28 mouse cellular contexts compared by ENCODE assay signal in the genomic region with DNA sequence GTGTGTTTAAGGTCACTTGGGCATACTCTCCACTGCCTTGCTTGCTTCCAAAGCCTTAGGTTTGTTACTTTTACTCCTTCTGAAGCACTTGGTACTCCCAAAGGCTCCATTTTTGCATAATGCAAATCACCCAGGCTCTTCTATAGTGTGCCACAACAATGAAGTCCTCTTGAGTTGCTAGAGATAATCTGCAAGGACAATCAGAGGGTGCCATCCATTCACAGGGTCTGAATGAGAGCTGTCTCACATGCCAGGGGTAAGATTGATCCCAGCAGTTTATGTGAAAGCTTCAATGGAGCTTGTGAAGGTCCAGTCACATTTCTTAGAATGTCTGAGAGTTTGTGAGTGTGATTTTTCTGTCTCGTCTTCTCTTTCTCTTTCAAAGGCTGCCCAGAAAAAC.
A peak's percentile ranks its signal among the peaks of the same experiment; 100 is the strongest.
DNase-seq lines count a peak whose midpoint lies in the region; ATAC-seq and TF ChIP-seq lines count a peak whose summit lies in the region.
"Had no signal": no experiment of that assay in that cellular context is flagged by ENCODE, and none has a peak within 500 bp of the region (broad histone marks: within the 10 kb centered on the region; RNA-seq: fewer than 3 reads in every experiment).

No protein-coding gene starts in this region.

- TF ChIP-seq POLR2A in brain, embryonic 14.5 days (IDR thresholded peaks at IDR 0.05; ENCODE audit: borderline replicate concordance, extremely low read depth, insufficient read depth, insufficient read length, poor library complexity, severe bottlenecking): no peak

- 29% methylated on average over 1 of the region's 1 CpGs for WGBS in hindbrain, embryonic 11.5 days
- WGBS in hindbrain, embryonic 13.5 days: 24% methylated on average over 1 of the region's 1 CpGs
- WGBS in hindbrain, embryonic 16.5 days: 26% methylated on average over 1 of the region's 1 CpGs

- H3K27ac ChIP-seq in hindbrain, embryonic 11.5 days (ENCODE audit: low read depth, low read length): no peak overlapping the region
- H3K27ac ChIP-seq in hindbrain, embryonic 13.5 days: no peak overlapping the region
- no peak overlapping the region for H3K27ac ChIP-seq in hindbrain, embryonic 16.5 days (ENCODE audit: low read depth, low read length)
- H3K27ac ChIP-seq: embryonic facial prominence, embryonic 13.5 days; gastrocnemius, adult 2 months; heart, embryonic 15.5 days; intestine, embryonic 15.5 days; limb, embryonic 10.5 days; liver, embryonic 15.5 days; lung, embryonic 15.5 days; stomach, embryonic 15.5 days had no signal

- H3K9ac ChIP-seq in hindbrain, embryonic 11.5 days (ENCODE audit: low read depth, low read length): no peak overlapping the region
- no peak overlapping the region for H3K9ac ChIP-seq in hindbrain, embryonic 13.5 days
- no peak overlapping the region for H3K9ac ChIP-seq in hindbrain, embryonic 16.5 days (ENCODE audit: low read depth, low read length)
- H3K9ac ChIP-seq: embryonic facial prominence, embryonic 13.5 days; heart, embryonic 15.5 days; intestine, embryonic 15.5 days; liver, embryonic 15.5 days; lung, embryonic 15.5 days; stomach, embryonic 15.5 days had no signal

- ATAC-seq in hindbrain, embryonic 11.5 days (ENCODE audit: low FRiP score): peak; percentile 82
- no peak for ATAC-seq in hindbrain, embryonic 13.5 days (ENCODE audit: low FRiP score)
- peak; percentile 52; the same call in 1 of the 2 replicates for ATAC-seq in hindbrain, embryonic 16.5 days
- ATAC-seq: activated CD4-positive, CD25-positive, alpha-beta regulatory T cell, adult 4 months; intestine, embryonic 15.5 days had no signal

- no peak for TF ChIP-seq CTCF in brain, embryonic 14.5 days (IDR thresholded peaks at IDR 0.05; ENCODE audit: borderline replicate concordance, extremely low read depth, insufficient read depth, insufficient read length)

- H3K9me3 ChIP-seq in hindbrain, embryonic 11.5 days (ENCODE audit: control insufficient read depth, low read length): no peaks in the 10 kb centered on the region
- no peaks in the 10 kb centered on the region for H3K9me3 ChIP-seq in hindbrain, embryonic 13.5 days
- no peaks in the 10 kb centered on the region for H3K9me3 ChIP-seq in hindbrain, embryonic 16.5 days (ENCODE audit: control insufficient read depth, low read length)
- H3K9me3 ChIP-seq: embryonic facial prominence, embryonic 13.5 days; heart, embryonic 15.5 days; intestine, embryonic 15.5 days; limb, embryonic 10.5 days; liver, embryonic 15.5 days; lung, embryonic 15.5 days; stomach, embryonic 15.5 days had no signal

- H3K4me3 ChIP-seq in hindbrain, embryonic 11.5 days (ENCODE audit: low read depth, low read length): no peak overlapping the region
- H3K4me3 ChIP-seq in hindbrain, embryonic 13.5 days: no peak overlapping the region
- no peak overlapping the region for H3K4me3 ChIP-seq in hindbrain, embryonic 16.5 days (ENCODE audit: low read length)
- H3K4me3 ChIP-seq: embryonic facial prominence, embryonic 13.5 days; erythroblast, embryonic 14.5 days; gastrocnemius, adult 2 months; heart, embryonic 15.5 days; intestine, embryonic 15.5 days; limb, embryonic 10.5 days; liver, embryonic 15.5 days; lung, embryonic 15.5 days; stomach, embryonic 15.5 days had no signal

- no peaks in the 10 kb centered on the region for H3K27me3 ChIP-seq in hindbrain, embryonic 11.5 days (ENCODE audit: control insufficient read depth, insufficient read depth, low read length)
- H3K27me3 ChIP-seq in hindbrain, embryonic 13.5 days: no peaks in the 10 kb centered on the region
- H3K27me3 ChIP-seq in hindbrain, embryonic 16.5 days (replicated peaks; ENCODE audit: control insufficient read depth, insufficient read depth, low read length): no peaks in the 10 kb centered on the region
- H3K27me3 ChIP-seq: embryonic facial prominence, embryonic 13.5 days; heart, embryonic 15.5 days; intestine, embryonic 15.5 days; liver, embryonic 15.5 days; lung, embryonic 15.5 days; stomach, embryonic 15.5 days had no signal

- H3K36me3 ChIP-seq in hindbrain, embryonic 11.5 days (ENCODE audit: control insufficient read depth, insufficient read depth, low read length): no peaks in the 10 kb centered on the region
- H3K36me3 ChIP-seq in hindbrain, embryonic 13.5 days: no peaks in the 10 kb centered on the region
- no peaks in the 10 kb centered on the region for H3K36me3 ChIP-seq in hindbrain, embryonic 16.5 days (ENCODE audit: control insufficient read depth, insufficient read depth, low read length)
- H3K36me3 ChIP-seq: embryonic facial prominence, embryonic 13.5 days; heart, embryonic 15.5 days; intestine, embryonic 15.5 days; limb, embryonic 10.5 days; liver, embryonic 15.5 days; lung, embryonic 15.5 days; stomach, embryonic 15.5 days had no signal

- DNase-seq in embryo, embryonic 10 days (ENCODE audit: low spot score): peak; percentile 13
- DNase-seq in embryo, embryonic 9.5 days (ENCODE audit: extremely low spot score): no peak
- peak; percentile 25 for DNase-seq in hindbrain, embryonic 11.5 days (ENCODE audit: low spot score)
- DNase-seq in brain, embryonic 14.5 days (ENCODE audit: low read depth): peak; percentile 59
- no peak for DNase-seq in layer of hippocampus, postnatal 14 days (ENCODE audit: low spot score in 2 of 2)
- DNase-seq in spleen, postnatal 36 days (ENCODE audit: low spot score in 2 of 2): no peak
- DNase-seq: adrenal gland, postnatal 10 days; cerebellum, adult 9-11 months; gastrocnemius, adult 2 months; heart, postnatal 4 days; kidney, adult 8-10 months; kidney, postnatal 10 days; liver; lung, postnatal 4 days; right cerebral cortex, postnatal 4 days; thymus, adult 18-20 months; thymus, postnatal 36 days had no signal

- H3K4me2 ChIP-seq in hindbrain, embryonic 11.5 days (replicated peaks; ENCODE audit: low read depth, low read length): no peak overlapping the region
- H3K4me2 ChIP-seq in hindbrain, embryonic 13.5 days: no peak overlapping the region
- H3K4me2 ChIP-seq in hindbrain, embryonic 16.5 days (ENCODE audit: low read length): no peak overlapping the region
- H3K4me2 ChIP-seq: embryonic facial prominence, embryonic 13.5 days; heart, embryonic 15.5 days; intestine, embryonic 15.5 days; liver, embryonic 15.5 days; lung, embryonic 15.5 days; stomach, embryonic 15.5 days had no signal

- H3K4me1 ChIP-seq in hindbrain, embryonic 11.5 days (replicated peaks; ENCODE audit: control insufficient read depth, insufficient read depth, low read length): no peaks in the 10 kb centered on the region
- H3K4me1 ChIP-seq in hindbrain, embryonic 13.5 days (replicated peaks): no peaks in the 10 kb centered on the region
- H3K4me1 ChIP-seq in hindbrain, embryonic 16.5 days (ENCODE audit: control insufficient read depth, insufficient read depth, low read depth, low read length): no peaks in the 10 kb centered on the region
- H3K4me1 ChIP-seq: embryonic facial prominence, embryonic 13.5 days; intestine, embryonic 15.5 days; limb, embryonic 10.5 days; liver, embryonic 15.5 days; lung, embryonic 15.5 days; stomach, embryonic 15.5 days had no signal

Comparison
In these comparisons a context has a peak if more than half of its experiments do, and no peak if none do; other contexts are left out.
1. DNase-seq: peak in embryo, embryonic 10 days (single experiment), hindbrain, embryonic 11.5 days (single experiment) and brain, embryonic 14.5 days (single experiment); none in embryo, embryonic 9.5 days (single experiment), layer of hippocampus, postnatal 14 days (0 of 2) and spleen, postnatal 36 days (0 of 2).